Mouse (Mus musculus) regulatory T cell (primary cell): ENCODE data around the gene Mef2a.

Experiments used
- in situ Hi-C: fragments of 300-600 bp; cut with MboI, MseI; formaldehyde crosslinking; loops from one replicate; pipeline ENCODE4 v1.15.1; 2025; ENCODE audit warnings: high pct_unique_total_duplicates

Mef2a gene

DNA sequence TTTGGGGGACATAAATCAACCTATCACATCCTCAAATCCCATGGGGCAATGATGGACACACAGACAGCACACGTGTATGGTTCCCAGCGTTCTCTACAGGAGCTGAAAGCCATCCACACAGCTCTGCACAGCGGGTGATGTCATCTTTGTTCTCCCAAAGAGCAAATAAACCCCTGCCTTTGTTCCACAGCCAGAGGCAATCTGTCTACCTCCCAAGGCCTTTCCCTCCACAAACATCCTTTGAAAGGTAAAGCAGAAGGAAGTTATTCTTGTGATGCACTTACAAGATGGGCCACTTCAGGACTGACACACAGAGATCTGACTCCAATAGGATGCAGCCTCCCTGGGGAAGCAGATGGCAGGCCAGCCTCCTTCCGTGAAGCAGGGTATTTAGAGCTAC is 160.7 kb downstream of the Mef2a start:
- in situ Hi-C loops = no loop called here

DNA sequence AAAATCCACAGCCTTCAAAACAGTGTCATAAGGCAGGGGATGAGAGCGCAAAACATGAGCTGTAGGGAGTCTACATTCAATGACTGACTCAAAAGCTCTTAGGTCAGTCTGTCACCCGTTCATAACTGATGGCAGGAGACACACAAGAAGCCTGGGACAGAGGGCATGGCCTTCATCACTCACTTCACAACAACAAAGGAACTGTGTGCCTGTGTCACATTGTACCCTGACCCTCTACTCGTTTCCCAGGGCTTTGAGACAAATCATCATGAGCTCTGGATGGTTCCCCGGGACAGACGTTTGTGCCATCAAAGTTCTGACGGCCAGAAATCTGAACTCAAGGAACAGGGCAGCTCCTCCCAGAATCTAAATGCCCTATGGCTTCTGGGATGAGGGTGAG is 161.3 kb downstream of the Mef2a start:
- in situ Hi-C loops = no loop called here

DNA sequence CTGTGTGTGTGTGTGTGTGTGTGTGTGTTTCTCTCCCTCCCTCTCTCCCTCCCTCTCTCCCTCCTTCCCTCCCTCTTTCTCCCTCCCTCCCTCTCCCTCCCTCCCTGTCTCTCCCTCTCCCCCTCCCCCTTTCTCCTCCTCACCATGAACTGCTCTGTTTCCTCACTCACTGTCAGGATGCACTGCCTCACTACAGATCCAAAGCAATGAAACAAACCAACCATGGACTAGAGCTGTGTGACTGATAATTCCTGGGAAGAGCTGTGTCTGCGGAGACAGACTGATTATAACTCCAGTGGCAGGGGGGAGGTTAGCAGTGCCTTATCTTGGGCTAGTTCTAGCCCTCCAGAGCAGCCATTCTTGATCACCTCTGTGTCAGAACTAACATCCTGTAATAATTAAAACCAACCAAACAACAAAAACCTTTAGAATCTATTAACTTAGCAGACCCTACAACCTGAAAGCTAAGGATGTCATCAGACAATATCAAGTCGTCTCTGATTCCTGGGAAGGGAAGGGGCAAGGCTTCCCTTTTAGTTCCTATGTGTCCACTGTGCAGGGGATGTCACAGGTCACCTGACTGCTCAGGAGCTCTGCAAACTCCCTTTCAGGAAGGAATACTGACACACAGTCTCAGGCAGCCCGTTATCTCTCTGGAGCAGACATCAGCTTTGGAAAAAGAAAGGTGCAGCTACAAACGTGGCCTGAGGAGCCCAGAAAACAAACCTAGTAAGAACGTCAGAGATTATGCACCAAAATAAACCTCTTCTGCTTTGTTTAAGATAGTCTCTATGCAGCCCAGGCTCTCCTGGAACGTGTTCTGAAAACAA is 162.4 kb downstream of the Mef2a start:
- in situ Hi-C loops = no loop called here

DNA sequence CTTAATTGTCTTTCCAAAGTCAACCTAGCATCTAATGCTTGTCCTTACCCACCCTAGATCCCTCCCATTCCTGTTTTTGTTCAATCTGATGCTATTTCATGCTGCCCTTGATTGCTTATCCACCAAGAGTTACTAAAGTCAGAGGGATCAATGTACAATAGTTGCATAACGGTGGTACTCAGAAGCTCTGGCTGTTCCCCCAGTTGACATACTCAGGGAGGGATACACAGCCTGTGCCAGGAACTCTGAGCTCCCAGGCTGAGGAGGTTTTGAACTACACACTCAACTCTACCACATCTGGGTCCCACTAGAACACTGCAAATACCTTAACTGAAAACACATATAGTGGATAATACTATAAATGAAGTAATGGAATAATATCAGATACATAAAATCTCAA is 164.3 kb downstream of the Mef2a start:
- in situ Hi-C loops = no loop called here

DNA sequence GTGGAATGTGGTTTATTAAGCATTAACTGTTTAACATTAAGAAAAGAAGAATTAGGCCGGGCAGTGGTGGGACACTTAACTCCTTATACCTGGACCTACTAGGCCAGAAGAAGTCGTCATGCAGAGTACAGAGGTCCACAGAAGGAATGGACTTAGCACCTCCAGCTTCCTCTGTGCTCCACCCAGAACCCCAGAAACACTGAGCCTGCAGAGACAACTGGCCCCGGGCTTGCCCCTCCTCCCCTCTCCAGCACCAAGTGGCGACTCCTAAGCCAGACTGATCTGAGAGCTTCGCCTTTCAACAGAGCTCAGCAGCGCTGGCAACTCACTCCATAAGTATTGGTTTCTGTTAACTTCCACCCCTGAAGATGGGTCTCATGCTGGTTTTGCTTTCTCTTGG is 165.0 kb downstream of the Mef2a start:
- in situ Hi-C loops = no loop called here

DNA sequence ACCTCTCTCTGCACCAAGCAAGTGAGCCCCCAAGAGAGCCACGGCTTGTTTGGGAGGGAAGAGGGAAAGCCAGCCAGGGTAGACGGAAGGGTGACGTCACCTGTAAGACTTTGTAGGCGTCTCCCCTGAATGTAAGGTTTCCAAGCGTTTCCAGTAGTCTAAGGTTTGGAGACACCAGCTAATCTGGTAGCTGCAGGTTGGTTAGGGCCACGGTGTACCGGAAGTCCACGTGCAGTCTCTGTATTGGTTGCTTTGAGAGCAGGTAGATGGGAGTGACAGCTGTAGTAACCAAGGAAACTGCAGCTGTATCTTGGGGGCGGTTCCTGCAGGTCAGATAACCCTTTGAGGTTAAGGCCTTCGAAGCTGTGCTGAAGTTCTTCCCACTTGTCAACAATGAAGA is 166.2 kb downstream of the Mef2a start:
- in situ Hi-C loops = no loop called here

DNA sequence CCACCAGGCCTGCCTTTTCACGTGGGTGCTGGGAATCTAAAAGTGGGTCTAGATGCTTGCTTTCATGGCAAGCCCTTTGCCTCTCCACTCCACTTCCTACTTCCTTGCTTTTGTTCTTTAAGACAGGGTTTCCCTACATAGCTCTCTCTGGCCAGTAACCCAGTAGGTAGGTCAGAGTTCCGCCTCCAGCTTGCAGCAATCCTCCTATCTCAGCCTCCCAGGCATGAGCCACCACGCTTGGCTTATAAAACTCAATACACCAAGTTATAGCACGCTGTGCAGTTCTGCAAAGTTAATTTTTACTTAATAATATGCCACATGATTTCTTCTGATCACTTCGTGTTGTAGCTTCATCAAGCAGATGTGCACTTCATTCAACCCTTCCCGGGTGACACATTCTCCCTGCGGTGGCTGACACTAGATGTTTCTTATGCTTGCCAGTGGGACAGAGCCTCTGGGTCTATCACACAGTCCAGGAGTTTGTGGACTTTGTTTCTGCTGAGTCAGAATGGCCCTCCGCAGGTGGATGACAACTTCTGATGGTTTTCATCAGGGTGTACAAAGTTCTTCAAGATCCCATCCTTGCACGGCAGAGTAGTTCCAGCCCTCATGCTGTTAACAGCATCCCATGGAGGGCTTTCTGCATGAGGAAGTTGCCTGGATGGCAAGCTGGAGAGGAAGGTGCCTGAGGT is 166.8 kb downstream of the Mef2a start:
- in situ Hi-C loops = no loop called here

DNA sequence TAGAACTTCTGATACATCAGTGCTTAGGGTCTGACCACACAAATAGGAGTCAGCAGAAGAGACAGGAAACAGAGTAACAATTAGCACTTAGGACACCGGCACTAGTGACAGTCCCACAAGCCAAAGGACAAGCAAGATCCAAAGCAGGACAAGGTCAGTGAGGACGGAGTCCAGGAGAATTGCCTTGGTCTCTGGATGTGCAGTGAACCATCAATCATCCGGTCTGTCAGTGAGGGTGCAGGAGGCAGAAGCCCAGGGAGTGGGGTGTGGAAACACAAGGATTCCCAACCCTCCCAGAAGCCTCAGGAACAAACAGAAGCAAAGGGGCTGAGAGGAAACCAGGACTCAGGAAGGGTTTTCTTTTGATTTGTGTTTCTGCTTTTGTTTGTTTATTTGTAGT is 169.0 kb downstream of the Mef2a start:
- in situ Hi-C loops = no loop called here

DNA sequence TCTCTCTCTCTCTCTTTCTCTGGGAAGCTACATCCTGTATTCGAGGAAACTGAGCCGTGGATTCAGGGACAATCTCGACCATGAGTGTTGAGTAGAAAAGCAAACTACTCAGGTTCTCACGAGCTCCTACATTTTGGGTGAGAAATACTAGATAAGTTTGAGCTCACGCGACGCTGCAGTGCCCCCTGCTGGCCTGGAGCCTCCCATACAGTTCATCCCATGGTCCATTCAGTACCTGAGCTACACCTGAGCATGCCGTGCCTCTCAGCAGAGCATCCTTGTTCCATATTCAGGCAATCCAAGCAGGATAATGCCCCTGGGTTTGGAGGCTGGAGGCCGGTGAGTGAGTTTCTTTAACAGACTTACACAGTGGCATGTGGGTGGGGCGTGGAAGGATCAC is 173.2 kb downstream of the Mef2a start:
- in situ Hi-C loops = loop anchor here (5.0 kb wide), 1 partner anchor 377 kb away; no protein-coding TSS in a partner anchor

DNA sequence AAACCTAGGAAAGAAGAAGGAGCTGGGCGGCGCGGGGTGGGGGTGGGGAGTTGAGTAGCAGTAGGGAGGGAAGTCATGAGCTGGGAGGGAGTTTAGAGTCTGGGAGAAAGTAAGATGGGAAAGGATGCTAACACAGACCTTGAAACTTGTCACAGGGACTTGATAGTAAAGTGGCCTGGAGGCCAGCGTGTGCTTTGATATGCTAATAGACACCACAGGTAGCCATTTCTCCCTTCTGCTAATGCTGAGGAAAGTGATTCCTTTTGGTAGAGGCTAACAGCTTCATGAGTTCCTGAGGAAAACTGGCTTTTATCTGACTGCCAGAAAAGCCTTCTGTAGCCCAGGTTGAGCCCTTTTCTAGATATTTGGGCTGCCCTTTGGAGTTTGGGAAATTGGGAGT is 188.9 kb downstream of the Mef2a start:
- in situ Hi-C loops = no loop called here
